Mouse (Mus musculus): ENCODE data around the gene 4931406C07Rik. TPM values are rescaled to one million over a fixed set of nuclear protein-coding genes. Genes with fewer than 3 reads are reported as not detected.

Gene 4931406C07Rik
- polyA plus RNA-seq, 1 experiment from 2014 or later: 8.2 TPM

- Histone ChIP-seq H3K4me3 (ENCODE audit: low read depth, low read length) (peak overlapping the region; percentile 88; the same call in 1 of the 2 replicates), H3K27ac (ENCODE audit: low read depth) (no peak overlapping the region), H3K9me3 (ENCODE audit: low read depth, low read length) (no peaks in the 10 kb centered on the region), H3K36me3 (ENCODE audit: insufficient read depth) (peaks cover 37% of the 10 kb centered on the region), H3K4me2 (peak overlapping the region; percentile 54), H3K27me3 (ENCODE audit: insufficient read depth, low read length) (no peaks in the 10 kb centered on the region), H3K9ac (no peak overlapping the region), H3K4me1 (ENCODE audit: insufficient read depth) (peaks cover 9% of the 10 kb centered on the region)
- no peak for TF ChIP-seq CTCF (IDR thresholded peaks at IDR 0.05; ENCODE audit: low read depth)
- 90% methylated on average over 3 of the region's 3 CpGs for WGBS
- DNase-seq (no peak), ATAC-seq (ENCODE audit: insufficient read depth) (no peak)
Observed at GRCm38 (mm10) chr9:15278343-15278742, 27.9 kb downstream of the 4931406C07Rik start.

- peaks cover 52% of the 10 kb centered on the region for H3K36me3 ChIP-seq (ENCODE audit: insufficient read depth)
Observed at GRCm38 (mm10) chr9:15276855-15277254, 29.4 kb downstream of the 4931406C07Rik start.

GRCm38 (mm10) chr9:15273981-15274380 is 32.3 kb downstream of the 4931406C07Rik start:
- no peak for TF ChIP-seq CTCF (IDR thresholded peaks at IDR 0.05; ENCODE audit: low read depth)
- no peak overlapping the region for H3K4me2 ChIP-seq
- no peaks in the 10 kb centered on the region for H3K9me3 ChIP-seq (ENCODE audit: low read depth, low read length)
- DNase-seq (no peak), ATAC-seq (ENCODE audit: insufficient read depth) (no peak)
- H3K36me3 ChIP-seq (ENCODE audit: insufficient read depth): peaks cover 81% of the 10 kb centered on the region
- H3K27ac ChIP-seq (ENCODE audit: low read depth): no peak overlapping the region
- no peak overlapping the region for H3K9ac ChIP-seq
- no peak overlapping the region for H3K4me3 ChIP-seq (ENCODE audit: low read depth, low read length)
- peaks cover 4% of the 10 kb centered on the region for H3K4me1 ChIP-seq (ENCODE audit: insufficient read depth)
- whole genome bisulfite sequencing: 90% methylated on average over 2 of the region's 2 CpGs
- H3K27me3 ChIP-seq (ENCODE audit: insufficient read depth, low read length): no peaks in the 10 kb centered on the region

More at GRCm38 (mm10) chr9:15276855-15277254, 29.4 kb downstream of the 4931406C07Rik start:
- TF ChIP-seq CTCF (IDR thresholded peaks at IDR 0.05; ENCODE audit: low read depth): no peak
- Histone ChIP-seq H3K4me3 (ENCODE audit: low read depth, low read length) (no peak overlapping the region), H3K4me1 (ENCODE audit: insufficient read depth) (peaks cover 9% of the 10 kb centered on the region), H3K9ac (no peak overlapping the region), H3K9me3 (ENCODE audit: low read depth, low read length) (no peaks in the 10 kb centered on the region), H3K4me2 (no peak overlapping the region), H3K27me3 (ENCODE audit: insufficient read depth, low read length) (no peaks in the 10 kb centered on the region), H3K27ac (ENCODE audit: low read depth) (no peak overlapping the region)
- DNase-seq: no peak
- 90% methylated on average over 4 of the region's 4 CpGs for WGBS
- ATAC-seq (ENCODE audit: insufficient read depth): no peak

GRCm38 (mm10) chr9:15263487-15263886 is 42.8 kb downstream of the 4931406C07Rik start:
- H3K9ac ChIP-seq: no peak overlapping the region
- H3K36me3 ChIP-seq (ENCODE audit: insufficient read depth): peaks cover 78% of the 10 kb centered on the region
- no peak overlapping the region for H3K4me3 ChIP-seq (ENCODE audit: low read depth, low read length)
- H3K4me2 ChIP-seq: no peak overlapping the region
- H3K27me3 ChIP-seq (ENCODE audit: insufficient read depth, low read length): no peaks in the 10 kb centered on the region
- ATAC-seq (ENCODE audit: insufficient read depth) (no peak), DNase-seq (no peak)
- TF ChIP-seq CTCF (IDR thresholded peaks at IDR 0.05; ENCODE audit: low read depth): no peak
- WGBS: 94% methylated on average over 10 of the region's 10 CpGs
- no peaks in the 10 kb centered on the region for H3K4me1 ChIP-seq (ENCODE audit: insufficient read depth)
- H3K9me3 ChIP-seq (ENCODE audit: low read depth, low read length): no peaks in the 10 kb centered on the region
- H3K27ac ChIP-seq (ENCODE audit: low read depth): no peak overlapping the region

GRCm38 (mm10) chr9:15261980-15262379 is 44.3 kb downstream of the 4931406C07Rik start:
- TF ChIP-seq CTCF (IDR thresholded peaks at IDR 0.05; ENCODE audit: low read depth): no peak
- H3K9me3 ChIP-seq (ENCODE audit: low read depth, low read length): no peaks in the 10 kb centered on the region
- no peak for ATAC-seq (ENCODE audit: insufficient read depth)
- H3K9ac ChIP-seq: no peak overlapping the region
- DNase-seq: no peak
- H3K4me1 ChIP-seq (ENCODE audit: insufficient read depth): no peaks in the 10 kb centered on the region
- H3K27ac ChIP-seq (ENCODE audit: low read depth): no peak overlapping the region
- 83% methylated on average over 8 of the region's 8 CpGs for WGBS
- H3K36me3 ChIP-seq (ENCODE audit: insufficient read depth): peaks cover 63% of the 10 kb centered on the region
- no peak overlapping the region for H3K4me2 ChIP-seq
- H3K4me3 ChIP-seq (ENCODE audit: low read depth, low read length): no peak overlapping the region
- no peaks in the 10 kb centered on the region for H3K27me3 ChIP-seq (ENCODE audit: insufficient read depth, low read length)

- Histone ChIP-seq H3K4me1 (ENCODE audit: insufficient read depth) (no peaks in the 10 kb centered on the region), H3K4me3 (ENCODE audit: low read depth, low read length) (no peak overlapping the region), H3K9me3 (ENCODE audit: low read depth, low read length) (no peaks in the 10 kb centered on the region), H3K36me3 (ENCODE audit: insufficient read depth) (peaks cover 8% of the 10 kb centered on the region), H3K27me3 (ENCODE audit: insufficient read depth, low read length) (no peaks in the 10 kb centered on the region), H3K27ac (ENCODE audit: low read depth) (no peak overlapping the region), H3K4me2 (no peak overlapping the region), H3K9ac (no peak overlapping the region)
- no peak for TF ChIP-seq CTCF (IDR thresholded peaks at IDR 0.05; ENCODE audit: low read depth)
- no peak for DNase-seq
- 71% methylated on average over 3 of the region's 3 CpGs for WGBS
- no peak for ATAC-seq (ENCODE audit: insufficient read depth)
Observed at GRCm38 (mm10) chr9:15256214-15256613, 50.0 kb downstream of the 4931406C07Rik start.

GRCm38 (mm10) chr9:15254501-15254900 is 51.7 kb downstream of the 4931406C07Rik start:
- no peaks in the 10 kb centered on the region for H3K9me3 ChIP-seq (ENCODE audit: low read depth, low read length)
- no peaks in the 10 kb centered on the region for H3K27me3 ChIP-seq (ENCODE audit: insufficient read depth, low read length)
- no peak overlapping the region for H3K4me2 ChIP-seq
- H3K4me1 ChIP-seq (ENCODE audit: insufficient read depth): no peaks in the 10 kb centered on the region
- DNase-seq: no peak
- H3K36me3 ChIP-seq (ENCODE audit: insufficient read depth): no peaks in the 10 kb centered on the region
- no peak overlapping the region for H3K4me3 ChIP-seq (ENCODE audit: low read depth, low read length)
- H3K27ac ChIP-seq (ENCODE audit: low read depth): no peak overlapping the region
- WGBS: 76% methylated on average over 7 of the region's 7 CpGs
- no peak for TF ChIP-seq CTCF (IDR thresholded peaks at IDR 0.05; ENCODE audit: low read depth)
- H3K9ac ChIP-seq: no peak overlapping the region
- no peak for ATAC-seq (ENCODE audit: insufficient read depth)

GRCm38 (mm10) chr9:15252196-15252595 is 54.1 kb downstream of the 4931406C07Rik start:
- H3K4me2 ChIP-seq: no peak overlapping the region
- no peak for ATAC-seq (ENCODE audit: insufficient read depth)
- no peak overlapping the region for H3K4me3 ChIP-seq (ENCODE audit: low read depth, low read length)
- no peak overlapping the region for H3K9ac ChIP-seq
- no peak for DNase-seq
- H3K27me3 ChIP-seq (ENCODE audit: insufficient read depth, low read length): no peaks in the 10 kb centered on the region
- no peak overlapping the region for H3K27ac ChIP-seq (ENCODE audit: low read depth)
- H3K4me1 ChIP-seq (ENCODE audit: insufficient read depth): no peaks in the 10 kb centered on the region
- H3K9me3 ChIP-seq (ENCODE audit: low read depth, low read length): no peaks in the 10 kb centered on the region
- H3K36me3 ChIP-seq (ENCODE audit: insufficient read depth): no peaks in the 10 kb centered on the region
- no peak for TF ChIP-seq CTCF (IDR thresholded peaks at IDR 0.05; ENCODE audit: low read depth)
- 53% methylated on average over 7 of the region's 7 CpGs for WGBS
